ENCODE assay signal across 1 mouse cellular context in genomic region chr7:30558656-30559442, GRCm38 (mm10).
TF ChIP-seq lines count a peak whose summit lies in the region.

No protein-coding gene starts in this region.

TF ChIP-seq in MEL, 35 proteins besides CTCF, POLR2A, EP300 and RAD21 (continued from another document):
- TF ChIP-seq MAZ (IDR thresholded peaks at IDR 0.05; ENCODE audit: low read depth, low read length) (no peak), MEF2A (IDR thresholded peaks at IDR 0.05; ENCODE audit: extremely low read depth, insufficient replicate concordance, low read depth, low read length, poor library complexity, severe bottlenecking) (no peak), SMC3 (IDR thresholded peaks at IDR 0.05; ENCODE audit: low read depth, low read length) (no peak), TAL1 (IDR thresholded peaks at IDR 0.05; ENCODE audit: low read length) (no peak), ZKSCAN1 (IDR thresholded peaks at IDR 0.05; ENCODE audit: low read depth, low read length) (no peak), POLR2AphosphoS5 (IDR thresholded peaks at IDR 0.05; ENCODE audit: borderline replicate concordance, low read depth, low read length) (no peak), JUND (IDR thresholded peaks at IDR 0.05; ENCODE audit: low read depth, low read length) (no peak), ETS1 (IDR thresholded peaks at IDR 0.05; ENCODE audit: low read depth, low read length) (no peak), BHLHE40 (IDR thresholded peaks at IDR 0.05; ENCODE audit: borderline replicate concordance, low read depth, low read length) (no peak), RCOR1 (IDR thresholded peaks at IDR 0.05; ENCODE audit: low read depth, low read length) (no peak)
